Mouse (Mus musculus) urinary bladder, postnatal 36 days (tissue): ENCODE measurements around the gene Kcnj9.

ENCODE experiments used
- DNase-seq, 2 experiments: peaks; one replicate each; pipeline ENCODE4 v3.0.0; 2022; ENCODE audit warnings: low spot score in 2 of 2, mixed read lengths in 1 of 2

Kcnj9 gene

DNA sequence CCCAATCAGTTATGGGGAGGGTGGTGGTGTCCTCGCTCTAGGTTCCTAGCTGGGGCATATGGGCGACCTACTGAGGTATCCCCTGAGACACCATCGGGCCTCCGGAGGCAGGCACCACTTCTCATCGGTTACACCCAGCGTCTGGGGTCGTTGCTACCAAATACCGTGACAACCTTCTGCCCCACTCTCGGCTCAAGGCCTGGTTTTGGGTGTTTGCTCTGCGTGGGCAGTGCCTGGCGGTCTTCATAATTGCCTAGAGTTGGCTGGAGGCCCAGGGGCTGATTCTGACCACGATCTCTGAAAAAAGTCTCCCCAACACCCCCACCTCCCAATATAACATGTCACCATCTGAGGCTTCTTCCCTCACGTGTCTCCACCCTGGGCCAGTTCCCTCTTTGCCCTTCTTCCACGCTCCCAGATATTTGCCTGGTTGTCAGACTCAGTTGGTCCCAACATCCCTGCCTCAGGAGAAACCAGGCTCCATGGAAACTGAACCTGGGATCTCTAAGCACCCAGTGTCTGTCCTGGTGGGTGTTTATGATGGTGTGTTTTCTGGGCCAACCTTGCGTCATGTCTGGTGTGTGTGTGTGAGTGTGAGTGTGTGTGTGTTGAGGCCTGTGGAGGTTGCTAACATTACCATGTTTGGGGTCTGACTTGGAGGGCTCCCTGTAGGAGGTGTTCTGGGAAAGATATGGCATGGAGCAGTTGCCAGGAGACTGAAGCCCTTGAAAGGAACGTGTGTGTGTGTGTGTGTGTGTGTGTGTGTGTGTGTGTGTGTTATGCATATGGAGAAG lies 16.2 kb downstream of the Kcnj9 start:
- no peak for DNase-seq

DNA sequence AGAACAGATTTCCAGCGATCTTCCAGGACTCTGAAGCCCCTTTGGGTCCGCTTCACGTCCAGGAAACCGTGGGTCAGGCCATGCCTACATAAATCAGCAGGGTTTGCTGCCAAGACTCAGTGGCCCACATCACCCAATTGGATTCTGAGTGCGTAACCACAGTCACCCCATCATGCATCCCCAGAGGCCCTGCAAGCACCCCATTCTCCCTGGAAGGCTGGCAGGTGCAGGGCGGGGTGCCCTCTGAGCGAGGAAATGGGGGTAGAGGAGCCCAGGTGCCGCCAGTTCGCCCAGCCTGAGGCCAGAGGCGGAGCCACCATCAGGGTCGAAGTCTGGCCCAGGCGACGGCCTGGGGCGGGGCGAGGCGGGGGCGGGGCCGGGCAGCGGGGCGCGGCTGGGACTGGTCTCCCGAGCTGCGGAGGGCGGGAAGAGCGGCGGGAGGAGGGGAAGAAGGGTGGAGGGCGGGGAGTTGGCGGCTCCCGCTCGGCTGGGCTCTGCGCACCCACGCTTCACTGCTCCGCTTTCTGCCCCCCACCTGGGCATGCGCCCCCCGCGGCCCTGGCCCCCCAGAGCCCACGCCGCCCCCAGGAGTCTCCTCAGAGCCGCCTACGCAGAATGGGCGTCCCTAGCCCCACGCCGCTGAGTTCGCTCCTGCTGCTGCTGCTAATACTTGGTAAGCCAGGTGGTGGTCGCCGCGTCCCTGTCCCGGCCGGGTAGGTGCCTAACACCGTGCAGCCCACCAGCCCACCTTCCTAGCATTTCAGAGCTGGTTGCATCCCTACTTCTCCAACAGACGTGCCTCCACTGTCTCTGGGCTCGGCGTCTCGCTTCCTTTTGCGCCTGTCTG lies 17.0 kb downstream of the Kcnj9 start:
- peak; percentile 82 to 92 for DNase-seq

DNA sequence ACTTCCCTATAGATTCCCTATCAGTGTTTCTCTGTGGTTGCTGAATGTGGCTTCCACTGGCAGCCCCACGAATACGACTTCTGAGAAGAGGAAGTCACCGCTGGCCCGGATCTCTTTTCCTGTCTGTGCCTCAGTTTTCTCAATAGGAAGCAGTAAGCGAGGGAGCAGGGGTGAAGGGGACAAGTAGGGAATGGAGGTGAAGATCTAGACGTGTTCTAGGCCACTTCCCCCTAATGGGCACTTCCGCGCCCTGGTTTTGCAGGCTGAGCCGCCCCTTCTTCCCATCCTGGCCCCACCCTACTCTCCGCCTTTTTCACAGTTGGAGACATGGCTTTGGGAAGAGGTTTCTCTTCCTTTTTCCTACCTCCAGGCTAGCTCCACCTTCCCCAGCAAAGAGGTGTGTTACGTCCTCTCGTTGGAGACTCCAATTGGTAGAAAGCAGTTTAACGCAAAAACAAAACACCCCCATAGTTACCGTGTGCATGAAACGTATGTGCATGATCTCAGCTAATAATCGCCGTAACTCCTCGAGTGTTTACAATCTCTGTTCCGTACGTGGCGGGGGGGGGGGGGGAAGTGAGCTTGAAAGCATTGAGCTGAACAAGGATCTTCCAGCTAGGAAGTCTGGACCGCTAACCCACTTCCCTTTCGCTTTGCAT lies 17.7 kb downstream of the Kcnj9 start:
- DNase-seq = peak; percentile 63 to 76

DNA sequence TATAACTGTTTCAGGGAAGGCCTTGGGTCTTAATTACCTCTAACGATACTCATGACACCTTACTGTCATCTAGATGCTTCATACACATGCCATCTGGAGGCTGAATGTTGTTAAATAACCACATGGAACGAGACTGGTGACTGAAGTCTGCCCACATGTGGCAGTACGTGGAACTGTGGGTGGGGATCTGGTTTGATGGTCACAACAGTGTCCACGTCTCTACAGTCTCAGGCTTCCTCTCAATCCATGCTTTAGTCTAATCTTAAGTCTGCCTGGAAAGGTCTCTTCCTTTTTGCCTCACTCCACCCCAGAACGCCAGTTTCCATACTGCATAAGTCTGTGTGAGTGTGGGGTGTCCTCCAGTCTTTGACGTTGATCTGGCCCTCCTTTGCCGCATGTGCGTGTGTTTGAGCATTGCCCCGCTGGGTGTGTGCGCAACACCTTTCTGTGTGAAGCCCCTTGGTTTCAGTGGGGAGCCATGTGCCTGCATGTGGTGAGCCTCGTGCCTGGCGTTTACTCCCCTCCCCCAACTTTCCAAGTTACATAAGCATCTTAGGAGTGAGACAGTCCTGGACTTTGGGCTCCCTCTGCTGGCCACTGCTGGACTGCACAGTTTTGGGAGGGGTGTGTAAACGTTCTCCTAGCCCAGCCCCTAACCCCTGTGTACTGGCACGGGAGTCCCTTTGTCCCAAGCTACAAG lies 19.3 kb downstream of the Kcnj9 start:
- peak; percentile 84 to 90 for DNase-seq

DNA sequence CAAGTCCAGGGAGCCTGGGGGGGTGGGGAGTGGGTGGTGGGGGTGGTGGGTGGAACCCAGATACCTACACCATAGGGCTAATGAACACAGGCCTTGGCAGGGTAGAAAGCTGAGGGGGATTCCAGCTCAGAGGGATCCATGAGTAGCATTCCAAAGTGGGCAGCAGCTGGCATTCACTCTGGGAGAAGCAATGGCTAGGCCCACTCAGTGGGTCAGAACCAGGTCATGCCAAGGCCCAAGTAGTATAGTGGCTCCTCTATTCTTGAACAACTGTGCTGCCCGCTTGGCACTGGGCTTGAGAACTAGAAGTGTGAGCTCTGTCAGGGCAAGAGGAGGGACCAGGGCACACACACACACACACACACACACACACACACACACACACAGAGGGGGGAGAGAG lies 20.7 kb downstream of the Kcnj9 start:
- DNase-seq = no peak

- DNase-seq = peak; percentile 21 to 51
Measured at GRCm38 (mm10) chr1:172307936-172308335, 21.2 kb downstream of the Kcnj9 start.

DNA sequence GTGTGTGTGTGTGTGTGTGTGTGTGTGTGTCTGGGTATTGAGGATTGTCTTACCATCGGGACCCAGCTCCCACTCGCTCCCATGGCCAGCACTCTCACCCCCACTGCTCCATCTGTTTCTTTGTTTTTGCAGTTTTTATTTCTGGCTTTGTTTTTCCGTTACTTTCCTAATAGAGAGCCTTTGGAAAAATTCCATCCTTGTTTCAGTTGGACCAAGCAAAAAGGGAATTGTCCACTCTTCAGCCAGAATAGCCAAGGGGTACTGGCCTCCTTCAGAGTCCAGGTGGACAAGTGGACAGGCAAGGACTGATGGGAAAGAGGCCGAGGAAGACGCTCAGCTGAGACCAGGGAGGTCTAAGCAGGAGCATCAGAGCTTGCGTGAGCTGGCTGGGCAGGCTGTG lies 22.2 kb downstream of the Kcnj9 start:
- no peak for DNase-seq

DNA sequence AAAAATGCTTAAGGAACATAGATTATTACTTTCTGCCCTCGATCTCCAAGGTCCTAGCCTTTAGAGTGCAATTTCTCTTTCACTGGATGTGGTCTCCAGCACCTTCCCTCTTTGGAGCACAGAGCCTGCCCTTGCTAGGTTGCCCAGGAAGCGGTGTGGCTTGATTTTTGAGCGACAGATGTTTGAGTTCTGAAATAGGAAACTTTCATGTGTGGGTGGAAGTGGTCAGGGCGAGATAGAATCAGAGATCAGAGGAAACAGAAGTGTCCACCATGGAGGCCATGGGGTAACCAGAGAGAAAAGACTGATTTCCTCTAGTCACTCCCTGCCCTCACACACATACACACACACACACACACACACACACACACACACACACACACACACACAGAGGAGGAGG lies 22.9 kb downstream of the Kcnj9 start:
- DNase-seq = no peak

GRCm38 (mm10) chr1:172305635-172306034 lies 23.5 kb downstream of the Kcnj9 start:
- no peak for DNase-seq

- DNase-seq = no peak
Measured at GRCm38 (mm10) chr1:172305153-172305552, 24.0 kb downstream of the Kcnj9 start.

DNA sequence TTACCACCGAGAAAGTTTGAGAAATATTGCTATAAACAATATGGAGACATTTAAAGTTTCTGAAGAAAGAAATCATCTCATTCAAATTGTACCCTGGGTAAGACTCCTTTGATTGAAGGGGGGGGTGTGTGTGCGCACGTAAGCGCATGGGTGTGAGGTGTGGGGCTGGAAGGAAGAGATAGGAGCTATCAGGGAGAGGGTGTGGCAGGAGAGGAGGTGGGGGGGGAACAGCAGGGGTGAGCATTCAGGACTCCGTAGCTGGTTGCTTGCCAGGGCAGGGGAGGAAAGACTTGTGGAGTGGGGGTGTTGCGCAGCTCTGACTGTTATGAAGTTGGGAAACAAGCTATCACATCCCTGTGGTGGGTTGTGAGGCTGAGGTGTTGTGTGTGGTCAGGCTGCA lies 24.7 kb downstream of the Kcnj9 start:
- no peak for DNase-seq

DNA sequence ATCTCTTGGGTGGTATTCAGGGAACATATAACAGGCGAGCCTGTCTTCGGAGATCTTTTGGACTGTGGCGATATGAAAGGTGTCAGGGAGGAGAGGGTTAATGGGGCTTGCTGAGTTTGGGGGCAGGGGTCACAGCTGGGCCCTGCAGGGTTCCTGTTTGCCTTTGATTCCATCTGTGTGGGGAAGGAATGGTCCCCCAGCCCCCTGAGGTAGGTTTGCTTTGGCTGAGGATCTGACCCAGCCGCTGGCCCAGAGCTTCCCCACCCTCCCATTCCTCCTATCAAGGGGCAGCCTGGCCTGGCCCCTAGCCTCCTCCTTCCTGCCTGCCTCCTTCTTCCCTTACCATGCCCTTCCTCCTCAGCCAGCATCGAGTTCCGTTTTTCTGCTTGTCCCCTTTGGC lies 26.3 kb downstream of the Kcnj9 start:
- no peak for DNase-seq

DNA sequence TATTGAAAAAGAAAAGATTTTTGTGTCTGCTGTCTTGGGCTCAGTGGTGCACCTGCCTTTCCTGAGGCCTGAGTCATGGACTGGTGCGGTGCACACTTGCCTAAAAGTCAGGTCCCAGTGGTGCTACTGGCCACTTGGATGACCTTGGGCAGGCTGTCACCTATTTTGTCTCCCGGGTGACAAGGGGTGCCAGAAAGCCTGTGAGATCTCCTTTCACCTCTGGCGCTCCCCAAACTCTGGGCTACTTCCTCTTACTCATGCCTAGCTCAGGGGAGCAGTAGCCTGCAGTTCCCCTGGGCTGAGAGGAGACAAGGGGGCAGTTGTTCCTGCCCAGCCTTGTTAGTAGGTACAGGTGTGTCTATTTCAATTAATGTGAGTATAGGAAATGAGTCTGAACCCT lies 26.8 kb downstream of the Kcnj9 start:
- DNase-seq = no peak

DNA sequence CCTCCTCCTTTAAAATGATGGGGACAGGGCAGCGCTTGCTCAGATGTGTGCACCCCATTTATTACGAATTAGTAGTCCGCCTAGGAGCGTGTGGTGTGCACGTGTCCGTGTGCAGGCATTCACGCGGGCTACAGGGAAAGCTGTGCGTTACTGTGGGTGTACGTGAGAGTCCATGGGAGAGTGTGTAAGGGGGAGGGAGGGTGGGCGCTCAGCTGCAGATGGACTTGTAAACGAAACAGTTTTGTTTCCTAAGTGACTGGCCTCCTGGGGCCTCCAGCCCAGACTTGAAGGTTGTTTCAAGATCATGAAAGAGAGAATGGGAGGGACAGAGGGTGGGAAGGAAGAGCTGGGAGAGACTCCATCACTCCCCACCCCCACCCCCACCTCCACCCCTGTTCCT lies 27.9 kb downstream of the Kcnj9 start:
- no peak for DNase-seq

GRCm38 (mm10) chr1:172300247-172300646 lies 28.9 kb downstream of the Kcnj9 start:
- no peak for DNase-seq

DNA sequence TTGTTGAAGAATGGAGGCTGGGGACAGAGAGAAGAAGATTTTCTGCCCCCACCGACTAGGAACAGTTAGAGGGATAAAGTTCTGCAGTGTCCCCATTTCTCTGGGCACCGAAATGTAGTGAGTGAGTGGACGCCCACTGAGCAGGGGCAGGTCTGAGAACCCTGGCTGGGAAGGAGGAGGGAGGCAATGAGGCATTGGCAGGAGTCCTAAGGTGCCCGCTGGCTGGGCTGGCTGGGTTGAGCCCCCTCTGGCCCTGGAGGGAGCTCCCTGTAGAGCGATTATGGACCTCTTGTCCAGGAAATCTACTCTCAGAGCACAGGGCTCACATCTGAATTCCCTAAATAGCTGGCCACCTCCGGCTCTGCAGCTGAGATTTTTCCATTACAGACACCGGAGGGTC lies 29.6 kb downstream of the Kcnj9 start:
- no peak for DNase-seq

GRCm38 (mm10) chr1:172297611-172298537 lies 31.2 kb downstream of the Kcnj9 start, which contains the start of gene Atp1a2:
Gene Atp1a2 (minus strand): TSS chr1:172298064.
- DNase-seq = peak in 1 of 2 experiments; percentile 62

GRCm38 (mm10) chr1:172296816-172297510 lies 32.2 kb downstream of the Kcnj9 start:
- peak in 1 of 2 experiments; percentile 69 for DNase-seq

DNA sequence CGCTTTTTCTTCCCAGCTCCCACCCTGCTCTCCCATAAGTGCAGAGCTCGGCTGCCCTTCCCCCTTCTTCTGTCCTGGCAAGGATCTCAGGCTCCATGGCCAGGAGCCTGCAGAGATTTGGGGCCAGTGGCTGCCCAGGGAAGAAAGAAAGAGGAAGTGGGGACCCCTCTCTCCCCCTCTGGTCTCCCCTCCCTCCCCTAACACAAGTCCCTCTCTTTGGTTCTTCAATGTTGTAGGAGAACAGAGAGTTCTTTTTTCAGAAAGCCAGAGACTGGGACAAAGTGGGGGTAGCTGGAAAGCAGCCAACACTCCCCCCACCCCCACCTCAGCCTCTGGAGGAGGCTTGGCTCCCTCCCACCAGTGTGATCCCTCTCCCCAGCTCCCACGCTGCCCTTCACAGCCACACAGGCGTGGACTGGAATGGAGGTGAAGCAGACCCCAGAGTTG lies 33.3 kb downstream of the Kcnj9 start:
- DNase-seq = no peak

DNA sequence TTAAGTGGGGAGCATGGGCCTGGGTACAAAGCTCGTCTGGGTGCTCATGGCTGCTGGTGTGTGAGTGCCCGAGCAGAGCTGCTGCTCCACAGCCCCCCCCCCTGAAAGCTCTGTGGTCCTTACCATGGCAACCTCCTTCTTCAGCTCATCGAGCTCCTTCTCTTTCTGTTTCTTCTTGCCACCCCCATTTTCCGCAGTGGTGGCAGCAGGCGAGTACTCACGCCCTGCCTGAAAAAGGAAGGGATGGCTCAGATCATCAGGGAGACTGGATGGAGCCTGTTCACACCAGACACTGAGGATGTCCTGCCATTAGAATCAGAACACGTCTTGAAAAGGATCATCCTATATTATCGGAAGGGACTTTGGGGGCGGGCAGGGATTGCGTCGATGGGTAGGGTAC lies 35.7 kb downstream of the Kcnj9 start:
- no peak for DNase-seq
